Mouse (Mus musculus) erythroblast, embryonic 14.5 days (primary cell): ENCODE results near the gene Dnajc25.

Experiments used
- GATA1 ChIP-seq: IDR thresholded peaks from 2 replicates; pipeline ENCODE4 v1.6.1; 2012; ENCODE audit warnings: low read length, inconsistent platforms, mixed read lengths
- TAL1 ChIP-seq: IDR thresholded peaks from 3 replicates; pipeline ENCODE4 v1.6.1; 2012; ENCODE audit warnings: low read length, inconsistent platforms, mixed read lengths

DNA sequence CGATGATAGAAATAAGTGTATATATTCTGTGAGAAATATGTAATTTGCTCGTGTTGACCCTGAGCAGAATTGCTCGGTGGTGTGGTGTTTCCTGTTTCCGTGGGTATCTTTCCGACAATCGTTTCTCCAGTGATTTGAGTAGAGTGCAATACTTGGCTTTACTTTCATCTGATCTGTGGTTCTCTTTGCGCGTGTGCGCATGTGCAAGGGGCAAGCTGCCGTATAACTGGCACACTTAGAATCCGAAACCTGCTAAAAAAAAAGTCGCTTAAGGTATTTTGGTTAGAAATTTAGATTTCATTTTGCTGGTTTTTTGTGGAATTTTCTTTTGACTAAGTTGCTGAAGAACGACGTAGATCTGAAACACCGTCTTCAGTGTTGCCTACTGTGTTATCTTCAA, 33.1 kb upstream of the Dnajc25 start:
- no peak for TF ChIP-seq TAL1
- TF ChIP-seq GATA1 = no peak
